Mouse (Mus musculus): Measurements from ENCODE around the gene Lnx1.

GRCm38 (mm10) chr5:74683832-74684231 lies 18.9 kb downstream of the Lnx1 start:
- TF ChIP-seq POLR2A (IDR thresholded peaks at IDR 0.05; ENCODE audit: insufficient read depth, low read depth, low read length) (no peak), CTCF (IDR thresholded peaks at IDR 0.05) (no peak)

Measured in heart, adult 2 months (tissue).